Mouse (Mus musculus) embryonic facial prominence, embryonic 14.5 days (tissue): ENCODE data around the gene Snapc1. TPM values are rescaled to one million over a fixed set of nuclear protein-coding genes. Genes with fewer than 3 reads are reported as not detected.

ENCODE experiments used
- polyA plus RNA-seq: library from polyadenylated mRNA; unstranded; fragments of >200 nt; fragmentation: Nextera tagmentation; extraction: Ambion mirVana; gene quantifications from 2 replicates; pipeline ENCODE4 v1.2.1, GENCODE M21; 2014

Gene Snapc1
- polyA plus RNA-seq, 1 experiment from 2014 or later: 17.8 TPM

Other genes with a start within 250 kb of the Snapc1 start
- 91.8 and 103 TPM in 2 replicates for gene Hif1a, start 63.1 kb upstream of the Snapc1 start, polyA plus RNA-seq
- 9.2 and 10.2 TPM in 2 replicates for gene Gm49321, start 26.8 kb upstream of the Snapc1 start, polyA plus RNA-seq
- 5.4 and 5.5 TPM in 2 replicates for gene Syt16, start 33.2 kb downstream of the Snapc1 start, polyA plus RNA-seq